Mouse (Mus musculus) megakaryocyte, embryonic 14.5 days (primary cell): Measurements from ENCODE around the gene Zc3h15.

Source experiments
- FLI1 ChIP-seq: IDR thresholded peaks from 2 replicates; pipeline ENCODE4 v1.6.1; 2012; ENCODE audit warnings: low read length, inconsistent platforms, mixed read lengths
- GATA1 ChIP-seq: IDR thresholded peaks from 3 replicates; pipeline ENCODE4 v1.6.1; 2012; ENCODE audit warnings: mixed read lengths, low read length, inconsistent platforms, borderline replicate concordance

- no peak for TF ChIP-seq GATA1
- TF ChIP-seq FLI1: no peak
Observed at GRCm38 (mm10) chr2:83694061-83694460, 49.8 kb downstream of the Zc3h15 start.
